Mouse (Mus musculus): ENCODE results near the gene Cog1.

The Cog1 gene

DNA sequence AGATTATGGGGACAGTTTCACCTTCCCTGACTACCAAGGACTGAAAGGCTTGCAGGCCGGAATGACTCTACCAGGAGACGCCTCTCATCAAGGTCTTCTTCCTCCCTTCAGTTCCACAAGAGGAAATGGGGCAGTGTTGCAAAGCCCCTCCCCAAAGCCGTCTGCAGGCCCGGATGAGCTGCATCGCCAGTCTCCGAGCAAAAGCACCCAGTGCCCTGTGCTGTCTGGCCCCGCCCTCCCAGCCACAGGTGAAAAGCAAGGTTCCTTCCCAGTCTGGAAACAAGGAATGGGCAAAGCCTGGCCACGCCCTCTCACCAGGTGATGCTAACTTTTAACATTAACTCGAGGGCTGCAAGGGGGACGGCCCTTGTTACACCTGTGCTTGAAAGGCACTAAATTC is 17.7 kb downstream of the Cog1 start:
- no peak for DNase-seq (ENCODE audit: inconsistent ontology term)

DNA sequence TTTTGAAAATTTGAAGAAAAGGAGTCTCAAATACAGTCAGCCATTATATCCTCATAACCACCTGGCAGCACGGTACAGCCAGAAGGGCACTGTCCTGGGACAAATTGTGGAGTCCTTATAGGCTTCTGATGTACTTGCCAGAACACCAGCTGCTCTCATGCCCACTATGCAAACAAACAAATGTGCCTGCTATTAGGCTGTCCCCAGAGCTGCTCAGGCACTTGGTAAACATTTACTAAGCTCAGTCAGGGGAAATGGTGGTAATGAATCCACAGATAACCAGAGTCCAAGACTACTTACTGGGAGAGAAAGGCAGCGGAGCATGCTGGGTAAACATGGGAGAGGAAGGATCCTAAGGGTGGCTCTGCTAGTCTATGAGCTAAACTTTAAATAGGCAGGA is 18.2 kb downstream of the Cog1 start:
- DNase-seq (ENCODE audit: inconsistent ontology term), result no peak

DNA sequence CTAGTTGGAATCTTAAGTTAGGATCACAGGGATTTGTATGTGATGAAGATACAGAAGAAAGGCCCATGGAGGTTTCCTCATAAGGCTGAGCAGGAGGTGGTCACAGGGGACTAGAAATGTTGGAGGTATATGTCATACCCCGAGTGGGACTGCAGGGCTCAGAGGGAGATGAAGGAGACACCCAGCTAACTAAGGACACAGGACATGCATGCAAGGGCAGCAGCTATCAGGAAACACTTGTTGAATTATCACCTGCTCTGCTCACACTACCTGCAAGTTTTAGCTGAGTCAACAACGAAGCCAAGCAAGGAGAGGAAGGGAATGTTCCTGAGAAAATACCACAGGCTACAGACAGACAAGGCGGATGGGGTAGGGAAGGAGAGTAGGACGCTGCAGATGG is 18.7 kb downstream of the Cog1 start:
- DNase-seq (ENCODE audit: inconsistent ontology term), result no peak

DNA sequence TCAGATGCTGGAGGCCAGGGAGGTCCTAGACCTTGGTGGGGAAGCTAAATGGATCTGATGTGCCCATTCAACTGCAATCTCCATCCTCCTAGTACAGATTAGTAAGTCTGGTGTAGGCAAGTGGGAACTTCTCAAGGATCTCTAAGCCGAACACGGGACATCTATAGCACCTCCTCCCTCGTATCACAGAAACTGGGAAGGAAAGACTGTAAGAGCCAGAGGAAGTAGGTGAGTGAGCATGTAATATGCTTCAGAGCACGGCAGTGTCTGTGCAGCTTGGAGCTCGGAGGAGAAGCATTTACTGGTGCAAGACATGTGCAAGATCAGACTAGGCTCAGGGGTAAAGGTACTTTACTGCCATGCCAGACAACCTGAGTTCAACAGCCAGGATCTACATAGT is 19.9 kb downstream of the Cog1 start:
- no peak for DNase-seq (ENCODE audit: inconsistent ontology term)

DNA sequence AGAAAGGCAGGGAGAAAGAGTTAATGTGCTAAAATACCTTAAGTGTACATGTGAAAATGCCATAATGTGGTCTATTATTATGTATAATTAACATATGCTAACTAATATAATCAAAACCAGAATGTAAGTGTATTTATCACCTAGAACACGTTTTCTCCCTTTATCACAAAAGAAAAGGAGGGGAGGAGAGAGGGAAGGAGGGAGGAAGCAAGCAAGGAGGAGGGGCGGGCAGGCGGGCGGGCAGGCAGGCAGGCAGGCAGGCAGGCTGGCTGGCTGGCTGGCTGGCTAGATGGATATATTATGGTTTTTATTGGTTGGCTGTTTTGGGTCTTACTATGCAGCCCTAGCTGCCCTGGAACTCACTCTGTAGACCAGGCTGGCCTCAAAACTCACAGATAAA is 20.7 kb downstream of the Cog1 start:
- no peak for DNase-seq (ENCODE audit: inconsistent ontology term)

DNA sequence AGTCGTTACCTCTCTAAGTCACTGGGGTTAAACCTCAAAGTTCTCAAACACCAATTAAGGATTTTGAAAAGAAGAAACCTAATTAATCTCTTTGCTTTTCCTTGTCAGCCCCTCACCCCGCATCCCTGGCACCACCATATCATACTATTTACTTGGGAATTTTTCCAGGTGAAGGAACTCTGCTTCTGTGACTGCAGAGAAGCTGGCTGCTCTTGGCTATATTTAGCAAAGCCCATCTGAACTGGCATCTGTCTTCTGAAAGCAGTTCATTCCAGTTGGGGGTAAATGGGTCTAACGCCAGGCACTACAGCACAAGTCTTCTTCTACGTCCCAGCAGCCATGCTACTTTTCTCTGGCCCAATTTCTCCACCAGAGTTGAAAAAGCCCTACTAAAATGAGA is 24.6 kb downstream of the Cog1 start:
- DNase-seq (ENCODE audit: inconsistent ontology term), result no peak

DNA sequence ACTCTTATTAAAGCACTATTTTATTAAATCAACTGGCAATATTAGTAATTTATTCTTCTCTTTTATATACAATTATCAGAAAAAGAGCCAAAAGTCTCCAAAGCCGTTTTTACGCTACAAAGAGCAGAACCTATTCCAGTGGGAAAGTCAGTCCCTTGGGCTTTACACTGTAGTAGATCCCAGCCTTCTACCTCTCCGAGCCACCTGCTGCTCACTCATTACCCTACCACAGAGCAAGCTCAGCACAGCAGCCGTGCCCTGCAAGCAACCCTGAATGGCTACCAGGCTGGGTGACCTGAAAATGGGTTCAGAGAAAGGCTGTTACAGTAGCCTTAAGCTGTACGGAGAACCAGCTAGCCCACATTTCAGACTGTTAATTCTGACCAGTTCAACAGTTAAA is 25.6 kb downstream of the Cog1 start:
- no peak for DNase-seq (ENCODE audit: inconsistent ontology term)

DNA sequence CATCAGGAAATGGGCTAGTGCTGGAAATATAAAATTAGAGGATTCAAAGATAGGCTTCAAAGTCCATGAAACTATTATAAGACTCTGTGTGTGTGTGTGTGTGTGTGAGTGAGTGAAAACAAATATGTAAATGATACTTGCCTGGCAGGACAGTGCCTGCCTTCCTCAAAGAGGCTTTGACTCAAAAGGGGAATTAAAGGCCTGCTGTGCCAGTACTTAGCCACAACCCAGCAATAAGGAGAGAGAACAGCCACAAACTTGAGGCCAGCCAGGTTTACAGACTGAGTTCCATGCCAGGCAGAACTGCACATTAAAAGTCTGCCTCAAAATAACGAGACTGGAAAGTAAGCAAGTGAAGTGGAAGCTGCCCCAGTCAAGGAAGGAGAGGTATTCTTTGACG is 27.9 kb downstream of the Cog1 start:
- DNase-seq (ENCODE audit: inconsistent ontology term), result no peak

DNA sequence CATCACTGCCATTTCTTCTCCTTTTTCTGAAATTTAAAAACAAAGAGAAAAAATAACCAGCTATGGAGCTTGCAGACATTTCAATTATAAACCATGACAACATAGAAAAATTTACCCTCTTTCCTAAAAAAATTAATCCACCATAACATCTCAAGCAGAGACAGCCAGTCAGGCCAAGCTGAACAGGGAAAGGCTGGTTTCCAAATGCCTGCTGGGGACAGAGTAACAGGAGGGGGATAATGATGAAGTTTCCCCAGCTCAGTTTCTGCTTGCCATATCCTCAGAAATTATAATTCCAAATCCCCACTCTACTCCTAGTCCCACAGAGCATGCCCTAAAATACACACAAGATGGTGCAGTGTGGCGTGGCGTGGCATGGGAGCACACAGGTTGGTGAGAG is 28.4 kb downstream of the Cog1 start:
- DNase-seq (ENCODE audit: inconsistent ontology term), result no peak

DNA sequence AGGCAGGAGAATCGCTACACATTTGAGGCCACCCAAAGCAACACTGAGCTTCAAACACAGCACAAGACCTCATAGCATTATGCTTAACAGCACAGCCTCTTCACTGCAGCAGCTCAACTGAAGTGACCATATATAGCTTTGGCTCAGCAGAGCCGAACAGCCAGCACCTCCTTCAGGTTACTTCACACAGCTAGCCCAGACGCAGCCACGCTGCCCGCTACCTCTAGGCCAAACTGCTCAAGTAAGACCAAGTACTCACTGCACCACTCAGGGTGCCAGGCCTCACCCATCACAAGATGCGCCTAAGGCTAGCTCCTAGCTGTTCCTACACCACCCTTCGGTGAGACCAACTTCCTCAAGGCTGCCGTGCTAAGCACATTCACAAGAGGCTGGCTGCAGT is 29.4 kb downstream of the Cog1 start:
- no peak for DNase-seq (ENCODE audit: inconsistent ontology term)

DNA sequence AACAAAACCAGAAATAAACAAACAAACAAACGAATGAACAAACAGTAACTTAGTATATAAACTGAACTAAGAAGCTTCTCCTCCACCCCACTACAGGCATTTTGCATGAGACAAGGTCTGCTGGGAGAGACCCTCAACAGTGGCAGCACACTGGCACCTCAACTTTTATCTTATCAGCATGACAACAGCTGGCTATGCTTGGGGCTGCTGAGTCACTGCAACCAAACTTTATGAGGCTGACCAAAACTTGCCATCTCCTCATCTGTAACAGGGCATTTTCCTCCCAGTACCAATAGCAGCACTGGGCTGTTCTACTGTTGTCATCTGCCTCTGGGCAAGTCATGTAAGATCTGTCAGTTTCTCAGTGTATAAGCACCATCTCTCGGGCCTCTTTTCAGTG is 32.0 kb downstream of the Cog1 start:
- no peak for DNase-seq (ENCODE audit: inconsistent ontology term)

DNA sequence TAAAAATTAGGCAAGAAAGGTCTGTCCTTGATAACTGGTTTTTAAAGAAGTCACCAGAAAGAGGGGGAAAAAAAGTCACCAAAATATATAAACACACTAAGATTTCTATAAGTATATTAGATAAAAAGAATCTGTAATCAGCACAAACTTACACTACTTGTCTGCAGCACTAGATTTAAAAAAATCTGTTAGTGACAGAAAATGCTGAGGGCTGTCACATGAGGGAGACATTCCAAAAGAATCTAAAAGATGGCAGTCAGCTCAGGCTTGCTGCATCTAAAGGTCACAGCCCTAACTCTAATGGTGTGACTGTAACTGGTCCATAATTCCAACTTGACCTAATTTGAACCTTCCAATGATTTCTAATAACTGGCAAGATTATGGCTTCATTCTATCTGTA is 33.0 kb downstream of the Cog1 start:
- no peak for DNase-seq (ENCODE audit: inconsistent ontology term)

DNA sequence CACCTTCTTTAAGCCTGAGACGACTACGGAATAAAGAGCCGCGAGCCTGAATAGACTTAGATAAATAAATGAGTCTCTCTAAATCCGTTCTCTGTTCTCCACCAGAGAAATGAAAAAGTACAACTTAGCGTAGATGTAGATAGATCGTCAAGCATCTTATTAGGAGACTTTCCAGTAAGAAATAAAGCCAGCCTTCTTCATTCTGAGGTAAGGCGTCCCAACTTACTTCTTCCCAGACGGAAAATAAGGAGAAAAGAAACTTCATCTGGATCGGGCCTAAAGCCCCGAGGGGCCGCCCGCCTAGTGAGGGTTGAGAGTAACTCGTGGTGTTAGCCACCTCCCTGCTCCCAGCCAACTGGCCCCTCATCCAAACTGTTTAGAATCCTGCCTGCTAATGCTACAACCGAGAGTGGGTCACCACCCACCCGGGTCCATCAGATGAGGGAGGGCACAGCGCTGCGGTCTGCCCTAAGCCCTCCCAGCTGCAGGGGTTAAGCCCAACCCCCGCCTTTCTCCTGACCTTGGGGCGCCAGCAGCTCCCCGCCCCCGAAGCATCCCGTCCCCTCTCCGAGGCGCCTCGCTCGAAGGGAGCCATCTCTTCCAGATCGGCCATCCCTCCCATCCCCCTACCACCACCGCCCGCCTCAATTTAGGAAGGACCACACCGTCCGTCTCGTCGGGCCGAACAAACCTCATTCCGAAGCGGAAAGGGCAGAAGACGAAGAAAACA is 34.1 kb downstream of the Cog1 start:
- peak; percentile 78 for DNase-seq (ENCODE audit: inconsistent ontology term)

DNA sequence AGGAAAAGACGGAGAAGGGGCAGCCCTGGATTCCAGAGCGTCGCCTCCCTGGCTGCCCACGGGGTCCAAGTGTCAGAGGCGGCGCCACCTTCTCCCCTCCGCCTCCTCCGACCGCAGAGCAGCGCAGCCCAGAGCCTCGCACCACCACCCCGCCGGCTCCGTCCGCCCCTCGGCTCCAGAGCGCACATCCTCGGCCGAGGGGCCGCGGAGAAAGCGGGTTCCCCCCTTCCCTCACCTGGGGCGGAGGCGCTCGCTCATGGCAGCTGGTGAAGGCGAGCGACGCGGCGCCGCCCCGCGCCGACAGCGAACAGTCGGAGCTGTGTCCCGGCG is 34.6 kb downstream of the Cog1 start:
- DNase-seq (ENCODE audit: inconsistent ontology term), result no peak

DNA sequence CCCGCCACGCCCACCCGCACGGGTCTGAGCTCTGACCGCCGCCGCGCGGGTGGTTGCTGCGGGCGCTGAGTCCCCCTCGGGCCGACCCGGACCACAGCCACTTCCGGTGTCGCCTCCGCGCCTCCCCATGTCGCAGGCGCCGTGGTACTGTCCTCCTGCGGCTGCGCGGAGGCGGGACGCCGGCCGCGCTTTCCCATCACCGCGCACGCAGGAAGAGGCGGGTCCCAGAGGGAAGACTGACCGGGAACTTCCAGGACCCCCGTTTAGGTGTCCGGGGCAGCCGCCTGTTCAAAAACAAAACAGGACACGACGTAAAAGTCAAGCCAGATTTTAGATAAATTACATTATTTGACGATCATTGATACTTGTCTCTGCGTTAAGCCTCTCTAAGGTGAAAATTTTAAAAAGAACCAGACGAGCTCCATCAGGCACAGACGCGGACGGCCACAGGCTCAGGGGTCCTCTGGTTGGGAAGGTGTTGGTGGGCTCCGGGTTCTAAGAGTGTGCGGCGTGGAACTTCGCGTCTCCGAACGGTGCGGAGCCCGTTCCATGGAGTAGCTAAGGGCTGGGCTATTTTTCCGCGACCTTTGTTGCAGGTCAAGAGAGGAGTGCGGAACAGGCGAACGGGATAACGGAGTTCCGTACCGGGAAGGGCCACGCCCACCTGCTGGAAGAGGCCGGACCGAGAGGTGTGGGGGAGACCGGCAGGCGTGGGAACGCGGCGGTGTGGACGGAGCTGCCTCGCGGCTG is 35.2 kb downstream of the Cog1 start, which contains the start of the genes Fam104a and D11Wsu47e:
Gene Fam104a (minus strand): TSS at position 199 of the 750 bp plus-strand sequence.
Gene D11Wsu47e (plus strand): TSS at position 456 of the 750 bp plus-strand sequence.
- DNase-seq (ENCODE audit: inconsistent ontology term), result peak; percentile 98

DNA sequence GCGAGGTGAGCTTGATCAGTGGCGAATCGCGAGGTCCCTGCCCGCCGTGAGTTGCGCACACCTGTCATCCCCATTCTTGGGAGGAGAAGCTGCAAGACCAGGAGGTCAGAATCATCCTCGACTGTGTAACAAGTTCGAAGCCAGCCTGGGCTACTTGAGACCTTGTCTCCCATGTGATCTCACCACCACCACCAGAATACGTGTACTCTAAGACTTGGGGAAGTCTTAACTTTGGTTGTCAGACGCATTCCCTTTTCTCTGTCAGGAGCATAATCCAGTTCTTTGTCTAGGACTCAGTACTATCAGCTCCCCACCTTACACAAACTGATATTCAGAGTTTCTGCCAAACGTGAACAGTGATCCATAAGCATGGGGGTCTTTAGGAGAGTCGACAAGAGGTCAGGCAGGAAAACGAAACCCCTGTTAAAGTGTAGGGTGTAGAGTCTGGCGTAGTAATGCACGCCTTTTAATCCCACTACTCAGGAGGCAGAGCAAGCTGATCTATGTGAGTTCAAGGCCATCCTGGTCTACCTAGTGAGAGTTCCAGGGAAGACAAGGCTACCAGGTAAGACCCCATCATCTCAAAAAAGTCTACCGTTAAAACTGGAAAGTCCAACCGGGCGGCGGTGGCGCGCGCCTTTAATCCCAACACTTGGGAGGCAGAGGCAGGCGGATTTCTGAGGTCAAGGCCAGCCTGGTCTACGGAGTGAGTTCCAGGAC is 35.9 kb downstream of the Cog1 start:
- no peak for DNase-seq (ENCODE audit: inconsistent ontology term)

DNA sequence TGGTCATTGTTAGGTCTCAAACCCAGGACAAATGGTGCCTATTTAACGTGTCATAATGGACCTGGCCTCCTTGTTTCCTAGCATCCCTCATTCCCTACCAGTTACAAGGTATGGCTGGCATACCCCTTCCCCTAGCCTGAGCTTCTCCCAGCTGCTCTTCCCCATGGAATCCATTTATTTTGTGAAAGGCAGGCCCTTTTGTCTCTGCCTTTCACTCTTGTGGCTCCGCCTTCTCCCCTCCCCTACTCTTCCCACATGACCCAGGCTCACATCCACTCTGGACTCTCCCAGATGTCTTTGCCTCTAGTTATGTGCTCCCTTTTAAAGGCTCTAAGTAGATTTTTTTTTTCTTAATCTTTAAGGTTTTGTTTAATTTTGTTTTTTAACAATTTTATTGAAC is 38.1 kb downstream of the Cog1 start:
- no peak for DNase-seq (ENCODE audit: inconsistent ontology term)

DNA sequence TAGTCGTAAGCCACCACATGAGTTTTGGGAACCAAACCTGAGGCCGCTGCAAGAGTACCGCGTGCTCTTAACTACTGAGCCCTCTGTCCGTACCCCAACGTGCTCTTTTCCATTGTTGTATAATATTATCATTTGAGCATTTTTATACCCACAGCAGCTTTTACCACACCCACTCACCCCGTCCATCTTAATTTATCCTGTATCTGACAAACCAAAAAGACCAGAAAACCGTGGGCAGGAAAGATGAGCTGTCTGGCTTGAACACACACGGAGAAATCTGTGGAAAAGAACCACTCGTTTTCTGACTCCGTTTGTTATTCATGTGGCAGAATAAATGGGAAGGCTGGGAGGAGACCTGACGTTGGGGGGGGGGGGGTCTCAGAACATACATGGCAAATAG is 41.5 kb downstream of the Cog1 start:
- no peak for DNase-seq (ENCODE audit: inconsistent ontology term)

DNA sequence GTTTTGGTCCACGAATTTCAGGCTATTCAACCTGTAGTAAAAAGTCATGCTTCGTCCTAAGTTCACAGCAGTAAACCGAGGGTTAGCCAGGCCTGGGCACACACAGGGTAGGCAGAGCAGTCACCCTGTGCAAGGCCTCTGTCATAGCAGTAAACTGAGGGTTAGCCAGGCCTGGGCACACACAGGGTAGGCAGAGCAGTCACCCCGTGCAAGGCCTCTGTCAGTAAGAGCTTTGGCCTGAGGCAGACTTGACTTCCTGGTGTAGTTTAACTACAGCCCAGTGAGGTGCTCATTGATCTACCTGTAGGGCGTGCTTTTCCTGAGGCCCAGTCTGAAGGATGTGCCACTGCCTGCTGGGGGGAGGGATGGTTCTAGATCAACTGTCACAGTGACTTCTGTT is 42.3 kb downstream of the Cog1 start:
- DNase-seq (ENCODE audit: inconsistent ontology term), result no peak

DNA sequence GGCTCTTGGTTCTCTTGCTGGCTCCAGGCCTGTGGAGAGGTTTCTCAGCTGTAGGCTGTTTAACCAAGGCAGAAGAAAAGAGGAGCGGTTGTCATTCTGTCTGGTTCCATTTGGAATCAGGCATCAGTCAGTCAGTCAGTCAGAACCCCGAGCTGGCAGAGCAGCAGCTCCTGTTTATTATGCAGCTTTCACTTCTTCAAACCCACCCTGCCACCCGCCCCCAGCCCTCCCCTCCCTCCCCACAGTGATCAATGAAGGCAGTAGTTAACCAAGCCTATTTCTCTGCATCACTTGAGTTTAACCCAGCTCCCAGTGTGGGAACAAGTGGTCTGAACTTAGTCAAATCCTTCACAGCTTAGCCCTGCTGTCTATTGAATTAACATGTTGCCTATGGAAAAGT is 42.9 kb downstream of the Cog1 start:
- no peak for DNase-seq (ENCODE audit: inconsistent ontology term)

DNA sequence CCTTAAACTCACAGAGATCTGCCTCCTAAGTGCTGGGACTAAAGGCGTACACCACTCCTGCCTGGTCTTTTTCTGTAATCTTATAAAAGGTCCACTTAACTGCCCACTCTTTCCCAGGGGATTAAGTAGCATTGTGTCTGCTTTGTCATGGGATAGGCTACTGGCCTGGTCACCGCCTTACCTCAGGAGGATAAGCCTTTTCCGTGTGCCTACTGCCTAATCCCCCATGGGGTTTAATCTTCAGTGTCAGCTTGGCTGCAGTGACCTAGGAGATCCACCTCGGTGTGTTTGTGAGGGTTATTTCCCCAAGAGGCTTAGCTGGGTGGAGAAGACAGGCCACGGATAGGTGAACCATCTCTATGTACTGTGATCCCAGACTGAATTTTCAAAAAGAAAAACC is 48.6 kb downstream of the Cog1 start:
- DNase-seq (ENCODE audit: inconsistent ontology term), result no peak

DNA sequence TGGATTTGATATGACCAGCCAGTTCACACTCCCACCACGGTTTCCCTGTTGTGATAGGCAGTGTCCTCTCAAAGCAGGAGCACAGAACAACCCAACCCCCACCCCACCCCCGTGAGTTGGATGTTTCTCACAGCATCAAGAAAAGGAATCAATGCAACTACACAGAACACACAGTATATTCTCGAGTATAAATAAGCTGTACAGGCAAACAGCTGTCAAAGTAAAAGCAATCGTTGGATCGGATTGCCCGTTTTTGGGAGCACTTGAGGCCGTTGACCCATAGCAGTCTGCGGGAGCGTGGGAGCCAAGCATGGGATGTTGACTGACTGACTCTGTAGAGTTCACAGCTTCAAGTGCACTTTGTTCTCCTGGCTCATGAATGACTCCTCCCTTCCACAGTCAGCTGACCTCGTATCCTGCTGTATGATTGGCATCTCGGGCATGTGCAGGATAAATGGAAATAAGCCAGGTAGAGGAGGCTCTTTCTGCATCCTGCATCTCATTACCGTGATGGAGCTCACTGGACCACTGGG is 49.1 kb downstream of the Cog1 start:
- DNase-seq (ENCODE audit: inconsistent ontology term), result no peak

DNA sequence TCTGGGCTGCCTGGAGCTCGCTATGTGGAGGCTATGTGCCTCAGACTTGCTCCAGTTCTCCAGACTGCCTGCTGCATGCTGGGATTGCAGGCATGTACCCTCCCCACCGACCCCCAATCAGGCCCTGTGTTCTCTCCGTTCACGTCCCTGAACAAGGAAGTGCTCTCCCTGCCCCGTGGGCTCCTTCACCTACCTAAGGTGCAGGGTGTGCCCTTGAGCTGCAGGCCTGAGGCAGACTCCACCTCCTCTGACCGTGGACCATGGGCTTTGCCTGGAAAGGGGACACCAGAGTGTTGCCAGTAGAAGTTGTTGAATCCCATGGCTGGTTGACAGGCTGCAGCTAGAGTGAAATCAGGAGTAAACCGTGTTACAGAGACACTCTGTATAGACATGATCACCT is 50.7 kb downstream of the Cog1 start:
- DNase-seq (ENCODE audit: inconsistent ontology term), result no peak

All from Muller cell, postnatal 12 days (primary cell).